Mouse (Mus musculus): ENCODE measurements around the gene Map3k3. TPM values are rescaled to one million over a fixed set of nuclear protein-coding genes. Genes with fewer than 3 reads are reported as not detected.

Gene Map3k3
- polyA plus RNA-seq (2015; fragmentation: Nextera tagmentation; extraction: Ambion mirVana) = 13.2 and 14.1 TPM in 2 replicates

GRCm38 (mm10) chr11:106083708-106084701, at the start of gene Map3k3:
Map3k3 (plus strand) TSS chr11:106084613.
- Histone ChIP-seq H3K9ac (peak within 1 kb of the TSS; percentile 94), H3K9me3 (no peaks in the 10 kb centered on the region), H3K36me3 (no peaks in the 10 kb centered on the region), H3K4me1 (replicated peaks) (peaks cover 22% of the 10 kb centered on the region), H3K4me2 (peak within 1 kb of the TSS; percentile 92), H3K27ac (replicated peaks) (peak within 1 kb of the TSS; percentile 97), H3K27me3 (no peaks in the 10 kb centered on the region), H3K4me3 (peak within 1 kb of the TSS; percentile 88)
- peak; percentile 99 for ATAC-seq (ENCODE audit: low FRiP score, low read depth)
- under 1% methylated on average over 69 of the region's 69 CpGs for WGBS

GRCm38 (mm10) chr11:106034986-106035385, 49.4 kb upstream of the Map3k3 start:
- no peak for ATAC-seq (ENCODE audit: low FRiP score, low read depth)
- Histone ChIP-seq H3K4me3 (no peak overlapping the region), H3K9ac (no peak overlapping the region), H3K4me2 (no peak overlapping the region), H3K36me3 (no peaks in the 10 kb centered on the region), H3K4me1 (replicated peaks) (peaks cover 29% of the 10 kb centered on the region), H3K27ac (replicated peaks) (no peak overlapping the region), H3K27me3 (no peaks in the 10 kb centered on the region), H3K9me3 (no peaks in the 10 kb centered on the region)
- WGBS = 90% methylated on average over 9 of the region's 9 CpGs

- H3K4me1 ChIP-seq (replicated peaks) = peaks cover 36% of the 10 kb centered on the region
- H3K4me3 ChIP-seq = peak within 1 kb of the TSS; percentile 92
- ATAC-seq (ENCODE audit: low FRiP score, low read depth) = peak; percentile 98
- H3K9ac ChIP-seq = peak within 1 kb of the TSS; percentile 88
- H3K27ac ChIP-seq (replicated peaks) = peak within 1 kb of the TSS; percentile 94
- H3K27me3 ChIP-seq = no peaks in the 10 kb centered on the region
- no peaks in the 10 kb centered on the region for H3K36me3 ChIP-seq
- under 1% methylated on average over 66 of the region's 66 CpGs for WGBS
- H3K9me3 ChIP-seq = no peaks in the 10 kb centered on the region
- H3K4me2 ChIP-seq = peak within 1 kb of the TSS; percentile 78
Measured at GRCm38 (mm10) chr11:106036548-106037417, 47.6 kb upstream of the Map3k3 start, which contains the start of gene Dcaf7. Dcaf7 (plus strand) TSS chr11:106036872.

- no peaks in the 10 kb centered on the region for H3K27me3 ChIP-seq
- under 1% methylated on average over 13 of the region's 13 CpGs for WGBS
- ATAC-seq (ENCODE audit: low FRiP score, low read depth) = peak; percentile 43
Measured at GRCm38 (mm10) chr11:106037418-106037751, 47.0 kb upstream of the Map3k3 start.

GRCm38 (mm10) chr11:106044349-106044748, 40.1 kb upstream of the Map3k3 start:
- no peak for ATAC-seq (ENCODE audit: low FRiP score, low read depth)
- no peak overlapping the region for H3K27ac ChIP-seq (replicated peaks)
- no peaks in the 10 kb centered on the region for H3K9me3 ChIP-seq

More at GRCm38 (mm10) chr11:106037418-106037751, 47.0 kb upstream of the Map3k3 start:
- Histone ChIP-seq H3K9me3 (no peaks in the 10 kb centered on the region), H3K4me1 (replicated peaks) (peaks cover 36% of the 10 kb centered on the region), H3K36me3 (no peaks in the 10 kb centered on the region), H3K9ac (peak overlapping the region; percentile 88), H3K4me2 (peak overlapping the region; percentile 78), H3K4me3 (peak overlapping the region; percentile 92), H3K27ac (replicated peaks) (peak overlapping the region; percentile 94)

GRCm38 (mm10) chr11:106045256-106045655, 39.2 kb upstream of the Map3k3 start:
- Histone ChIP-seq H3K4me3 (no peak overlapping the region), H3K9ac (no peak overlapping the region), H3K9me3 (no peaks in the 10 kb centered on the region), H3K4me1 (replicated peaks) (0 out of 2 replicates have a peak, but pooled peaks cover 6% of the 10 kb centered on the region), H3K4me2 (no peak overlapping the region), H3K27ac (replicated peaks) (no peak overlapping the region), H3K27me3 (no peaks in the 10 kb centered on the region), H3K36me3 (peaks cover 23% of the 10 kb centered on the region)
- 97% methylated on average over 1 of the region's 1 CpGs for WGBS
- no peak for ATAC-seq (ENCODE audit: low FRiP score, low read depth)

More at GRCm38 (mm10) chr11:106044349-106044748, 40.1 kb upstream of the Map3k3 start:
- peaks cover 23% of the 10 kb centered on the region for H3K36me3 ChIP-seq
- H3K4me3 ChIP-seq = no peak overlapping the region
- H3K27me3 ChIP-seq = no peaks in the 10 kb centered on the region
- H3K9ac ChIP-seq = no peak overlapping the region
- H3K4me2 ChIP-seq = no peak overlapping the region
- H3K4me1 ChIP-seq (replicated peaks) = peaks cover 12% of the 10 kb centered on the region

- ATAC-seq (ENCODE audit: low FRiP score, low read depth) = no peak
Measured at GRCm38 (mm10) chr11:106045780-106046179, 38.6 kb upstream of the Map3k3 start.

GRCm38 (mm10) chr11:106046584-106046983, 37.8 kb upstream of the Map3k3 start:
- H3K4me3 ChIP-seq = no peak overlapping the region
- peaks cover 34% of the 10 kb centered on the region for H3K36me3 ChIP-seq
- no peak overlapping the region for H3K27ac ChIP-seq (replicated peaks)
- H3K9me3 ChIP-seq = no peaks in the 10 kb centered on the region
- H3K4me2 ChIP-seq = no peak overlapping the region
- no peak for ATAC-seq (ENCODE audit: low FRiP score, low read depth)
- 88% methylated on average over 9 of the region's 9 CpGs for WGBS
- H3K4me1 ChIP-seq (replicated peaks) = no peaks in the 10 kb centered on the region
- no peaks in the 10 kb centered on the region for H3K27me3 ChIP-seq
- no peak overlapping the region for H3K9ac ChIP-seq

More at GRCm38 (mm10) chr11:106045780-106046179, 38.6 kb upstream of the Map3k3 start:
- Histone ChIP-seq H3K9ac (no peak overlapping the region), H3K27me3 (no peaks in the 10 kb centered on the region), H3K27ac (replicated peaks) (no peak overlapping the region), H3K36me3 (peaks cover 26% of the 10 kb centered on the region), H3K4me3 (no peak overlapping the region), H3K4me1 (replicated peaks) (0 out of 2 replicates have a peak, but pooled peaks cover under 1% of the 10 kb centered on the region), H3K4me2 (no peak overlapping the region), H3K9me3 (no peaks in the 10 kb centered on the region)
- 95% methylated on average over 3 of the region's 3 CpGs for WGBS

GRCm38 (mm10) chr11:106053921-106054320, 30.5 kb upstream of the Map3k3 start:
- Histone ChIP-seq H3K9me3 (no peaks in the 10 kb centered on the region), H3K27ac (replicated peaks) (no peak overlapping the region), H3K4me1 (replicated peaks) (no peaks in the 10 kb centered on the region), H3K4me2 (no peak overlapping the region), H3K27me3 (no peaks in the 10 kb centered on the region), H3K4me3 (no peak overlapping the region), H3K9ac (no peak overlapping the region), H3K36me3 (peaks cover 84% of the 10 kb centered on the region)
- no peak for ATAC-seq (ENCODE audit: low FRiP score, low read depth)
- 96% methylated on average over 2 of the region's 2 CpGs for WGBS

- no peaks in the 10 kb centered on the region for H3K4me1 ChIP-seq (replicated peaks)
- peaks cover 88% of the 10 kb centered on the region for H3K36me3 ChIP-seq
- no peaks in the 10 kb centered on the region for H3K9me3 ChIP-seq
- no peak overlapping the region for H3K27ac ChIP-seq (replicated peaks)
- no peak overlapping the region for H3K9ac ChIP-seq
- no peak for ATAC-seq (ENCODE audit: low FRiP score, low read depth)
- no peaks in the 10 kb centered on the region for H3K27me3 ChIP-seq
- H3K4me3 ChIP-seq = no peak overlapping the region
- H3K4me2 ChIP-seq = no peak overlapping the region
- whole genome bisulfite sequencing = 98% methylated on average over 8 of the region's 8 CpGs
Measured at GRCm38 (mm10) chr11:106054600-106054999, 29.8 kb upstream of the Map3k3 start.

GRCm38 (mm10) chr11:106055341-106055740, 29.1 kb upstream of the Map3k3 start:
- no peaks in the 10 kb centered on the region for H3K27me3 ChIP-seq
- peaks cover 93% of the 10 kb centered on the region for H3K36me3 ChIP-seq
- H3K9ac ChIP-seq = no peak overlapping the region
- H3K4me2 ChIP-seq = no peak overlapping the region
- H3K9me3 ChIP-seq = no peaks in the 10 kb centered on the region
- WGBS = 93% methylated on average over 6 of the region's 6 CpGs
- no peak overlapping the region for H3K27ac ChIP-seq (replicated peaks)
- no peak overlapping the region for H3K4me3 ChIP-seq
- H3K4me1 ChIP-seq (replicated peaks) = no peaks in the 10 kb centered on the region
- no peak for ATAC-seq (ENCODE audit: low FRiP score, low read depth)

Measured in hindbrain, embryonic 15.5 days (tissue).